ENCODE assay signal across 14 mouse cellular contexts in the genomic region with DNA sequence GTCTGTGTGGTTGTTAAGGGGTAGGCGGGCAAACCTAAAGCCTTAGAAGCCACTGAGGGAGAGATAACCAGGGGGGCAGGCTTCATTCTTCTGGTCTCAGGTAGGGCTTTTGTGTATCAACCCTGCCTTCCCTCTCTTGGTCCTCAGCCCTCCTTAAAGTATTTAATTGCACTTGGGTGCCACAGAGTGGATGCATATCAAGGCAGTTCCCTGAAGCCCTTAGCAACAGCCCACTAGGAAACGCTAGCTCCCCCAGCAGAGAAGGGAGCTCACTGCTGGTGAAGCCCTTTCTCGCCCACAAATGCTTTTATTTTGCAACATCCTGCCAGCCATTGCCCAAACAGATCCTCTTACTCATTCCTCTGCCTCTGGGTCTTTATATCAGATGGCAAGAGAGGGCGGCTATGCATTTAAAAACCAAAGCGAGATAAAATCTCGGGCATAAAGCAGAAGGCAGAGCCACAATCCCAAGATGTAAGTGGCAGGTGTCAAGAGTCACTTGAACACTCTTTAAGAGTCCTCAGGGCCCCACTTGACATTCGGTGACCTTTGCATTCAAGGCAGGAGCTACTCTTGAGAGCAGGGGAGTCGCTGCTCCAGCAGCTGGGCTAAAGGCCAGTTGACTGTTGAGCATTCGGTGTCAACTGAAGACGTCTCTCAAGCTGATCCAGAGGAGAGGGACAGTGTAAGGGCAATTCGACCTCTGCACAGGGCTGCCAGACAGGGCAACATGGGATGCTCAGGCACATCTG.
DNase-seq lines count a peak whose midpoint lies in the region; ATAC-seq lines count a peak whose summit lies in the region.
"Had no signal": no experiment of that assay in that cellular context is flagged by ENCODE, and none has a peak within 500 bp of the region (broad histone marks: within the 10 kb centered on the region; RNA-seq: fewer than 3 reads in every experiment).

No protein-coding gene starts in this region.

- H3K36me3 ChIP-seq in embryonic facial prominence, embryonic 14.5 days (ENCODE audit: control insufficient read depth, insufficient read depth, low read length) = no peaks in the 10 kb centered on the region
- no peaks in the 10 kb centered on the region for H3K36me3 ChIP-seq in lung, embryonic 16.5 days (ENCODE audit: control insufficient read depth, insufficient read depth, low read length)
- no peaks in the 10 kb centered on the region for H3K36me3 ChIP-seq in liver, embryonic 11.5 days (ENCODE audit: control insufficient read depth, insufficient read depth, low read length)
- H3K36me3 ChIP-seq: heart, embryonic 12.5 days; limb, embryonic 12.5 days had no signal

- DNase-seq in embryonic facial prominence, embryonic 14.5 days (ENCODE audit: low spot score) = peak; percentile 22
- no peak for DNase-seq in kidney, adult 11 months
- DNase-seq in liver, embryonic 11.5 days (ENCODE audit: low spot score) = no peak
- no peak for DNase-seq in kidney, adult 9 months
- DNase-seq: adrenal gland, postnatal 14 days; cerebellum, adult 11 months; layer of hippocampus, postnatal 36 days; liver, postnatal 0 days had no signal

- ATAC-seq in common myeloid progenitor, adult 5-6 weeks (replicated peaks; ENCODE audit: low read depth, poor library complexity, severe bottlenecking) = peak; percentile 91
- ATAC-seq in embryonic facial prominence, embryonic 14.5 days (ENCODE audit: low read depth) = no peak
- ATAC-seq in lung, embryonic 16.5 days (ENCODE audit: low read depth) = peak; percentile 83
- peak; percentile 31; the same call in 1 of the 2 replicates for ATAC-seq in neutrophil, adult 5-6 weeks (ENCODE audit: extremely low read depth, insufficient number of reproducible peaks, low FRiP score, poor library complexity, severe bottlenecking)
- no peak for ATAC-seq in liver, embryonic 11.5 days (replicated peaks; ENCODE audit: low FRiP score)
- ATAC-seq: liver, postnatal 0 days had no signal

- H3K4me3 ChIP-seq in embryonic facial prominence, embryonic 14.5 days (ENCODE audit: low read depth, low read length) = no peak overlapping the region
- no peak overlapping the region for H3K4me3 ChIP-seq in lung, embryonic 16.5 days (ENCODE audit: low read length)
- no peak overlapping the region for H3K4me3 ChIP-seq in liver, embryonic 11.5 days (ENCODE audit: low read depth, low read length)
- H3K4me3 ChIP-seq: heart, embryonic 12.5 days; limb, embryonic 12.5 days had no signal

- WGBS in embryonic facial prominence, embryonic 14.5 days = 40% methylated on average over 11 of the region's 11 CpGs
- 30% methylated on average over 11 of the region's 11 CpGs for WGBS in lung, embryonic 16.5 days
- WGBS in liver, embryonic 11.5 days = 58% methylated on average over 11 of the region's 11 CpGs

- H3K4me2 ChIP-seq in embryonic facial prominence, embryonic 14.5 days (ENCODE audit: low read depth, low read length) = no peak overlapping the region
- no peak overlapping the region for H3K4me2 ChIP-seq in lung, embryonic 16.5 days (ENCODE audit: low read depth, low read length)
- no peak overlapping the region for H3K4me2 ChIP-seq in liver, embryonic 11.5 days
- H3K4me2 ChIP-seq: heart, embryonic 12.5 days; hindbrain, embryonic 14.5 days; limb, embryonic 12.5 days had no signal

- no peak overlapping the region for H3K9ac ChIP-seq in embryonic facial prominence, embryonic 14.5 days (ENCODE audit: low read depth, low read length)
- no peak overlapping the region for H3K9ac ChIP-seq in lung, embryonic 16.5 days (ENCODE audit: low read length)
- H3K9ac ChIP-seq in liver, embryonic 11.5 days (ENCODE audit: low read depth, low read length) = no peak overlapping the region
- H3K9ac ChIP-seq: heart, embryonic 12.5 days; hindbrain, embryonic 14.5 days; limb, embryonic 12.5 days; liver, postnatal 0 days had no signal

- no peaks in the 10 kb centered on the region for H3K27me3 ChIP-seq in embryonic facial prominence, embryonic 14.5 days (replicated peaks; ENCODE audit: control insufficient read depth, insufficient read depth, low read length)
- peaks cover 6% of the 10 kb centered on the region; the same call in 1 of the 2 replicates for H3K27me3 ChIP-seq in lung, embryonic 16.5 days (ENCODE audit: control insufficient read depth, insufficient read depth, low read depth, low read length)
- no peaks in the 10 kb centered on the region for H3K27me3 ChIP-seq in liver, embryonic 11.5 days (replicated peaks; ENCODE audit: control insufficient read depth, insufficient read depth, low read length)
- H3K27me3 ChIP-seq: limb, embryonic 12.5 days had no signal

- peaks cover 7% of the 10 kb centered on the region; the same call in 1 of the 2 replicates for H3K4me1 ChIP-seq in embryonic facial prominence, embryonic 14.5 days (ENCODE audit: control insufficient read depth, insufficient read depth, low read length)
- no peaks in the 10 kb centered on the region; the same call in 1 of the 2 replicates for H3K4me1 ChIP-seq in lung, embryonic 16.5 days (replicated peaks; ENCODE audit: control insufficient read depth, insufficient read depth, low read length)
- no peaks in the 10 kb centered on the region for H3K4me1 ChIP-seq in liver, embryonic 11.5 days (replicated peaks; ENCODE audit: control insufficient read depth, insufficient read depth, low read length)

- no peak overlapping the region for H3K27ac ChIP-seq in embryonic facial prominence, embryonic 14.5 days (replicated peaks; ENCODE audit: low read depth, low read length)
- no peak overlapping the region for H3K27ac ChIP-seq in lung, embryonic 16.5 days (ENCODE audit: low read length)
- no peak overlapping the region for H3K27ac ChIP-seq in liver, embryonic 11.5 days (ENCODE audit: low read depth, low read length)
- H3K27ac ChIP-seq: hindbrain, embryonic 14.5 days; limb, embryonic 12.5 days had no signal

- H3K9me3 ChIP-seq in embryonic facial prominence, embryonic 14.5 days (ENCODE audit: control insufficient read depth, low read length) = no peaks in the 10 kb centered on the region
- H3K9me3 ChIP-seq in lung, embryonic 16.5 days (ENCODE audit: control insufficient read depth, low read length) = no peaks in the 10 kb centered on the region
- H3K9me3 ChIP-seq in liver, embryonic 11.5 days (ENCODE audit: control insufficient read depth, low read length) = no peaks in the 10 kb centered on the region
- H3K9me3 ChIP-seq: limb, embryonic 12.5 days had no signal

Comparison
In these comparisons a context has a peak if more than half of its experiments do, and no peak if none do; other contexts are left out.
1. ATAC-seq: peak in common myeloid progenitor, adult 5-6 weeks (single experiment), lung, embryonic 16.5 days (single experiment) and neutrophil, adult 5-6 weeks (single experiment); none in embryonic facial prominence, embryonic 14.5 days (single experiment) and liver, embryonic 11.5 days (single experiment).